Comparison of ENCODE assay signal across 7 mouse cellular contexts in genomic region chr2:91256256-91257125, GRCm38 (mm10). TPM values are rescaled to one million over a fixed set of nuclear protein-coding genes. Genes with fewer than 3 reads are reported as not detected.
A peak's percentile ranks its signal among the peaks of the same experiment; 100 is the strongest.
DNase-seq lines count a peak whose midpoint lies in the region; ATAC-seq and TF ChIP-seq lines count a peak whose summit lies in the region.

No protein-coding gene starts in this region.

- H3K4me3 ChIP-seq in ES-E14 (ENCODE audit: insufficient read depth in 1 of 2, low read depth in 1 of 2, low read length in 2 of 2, poor library complexity in 1 of 2, severe bottlenecking in 1 of 2), result peak overlapping the region; percentile 85 to 95
- H3K4me3 ChIP-seq in forebrain, embryonic 10.5 days, result peak overlapping the region; percentile 73
- H3K4me3 ChIP-seq in heart, embryonic 16.5 days (ENCODE audit: low read length), result peak overlapping the region; percentile 74
- peak overlapping the region; percentile 73 for H3K4me3 ChIP-seq in small intestine, adult 2 months (ENCODE audit: low read depth, low read length)

- H3K9me3 ChIP-seq in ES-E14 (ENCODE audit: control insufficient read depth, insufficient read depth, low read depth, low read length), result no peaks in the 10 kb centered on the region
- H3K9me3 ChIP-seq in forebrain, embryonic 10.5 days, result no peaks in the 10 kb centered on the region
- H3K9me3 ChIP-seq in heart, embryonic 16.5 days (replicated peaks; ENCODE audit: control insufficient read depth, low read length), result no peaks in the 10 kb centered on the region

- peak overlapping the region; percentile 71 for H3K4me2 ChIP-seq in heart, embryonic 16.5 days (ENCODE audit: low read depth, low read length)

- in situ Hi-C loops in ES-E14 (cut with MboI; ENCODE audit: low sequenced_read_pairs in 2 of 2, unreplicated experiment in 2 of 2), result no loop called here

- H3K36me3 ChIP-seq in ES-E14 (ENCODE audit: control insufficient read depth, insufficient read depth, low read length, poor library complexity, severe bottlenecking), result no peaks in the 10 kb centered on the region
- H3K36me3 ChIP-seq in forebrain, embryonic 10.5 days (replicated peaks), result peaks cover 16% of the 10 kb centered on the region
- peaks cover 2% of the 10 kb centered on the region for H3K36me3 ChIP-seq in heart, embryonic 16.5 days (ENCODE audit: control insufficient read depth, insufficient read depth)
- H3K36me3 ChIP-seq in small intestine, adult 2 months (ENCODE audit: control insufficient read depth, insufficient read depth, low read length), result no peaks in the 10 kb centered on the region

- TF ChIP-seq POLR2A in small intestine, adult 2 months (IDR thresholded peaks at IDR 0.05; ENCODE audit: low read depth, low read length), result no peak

- H3K27ac ChIP-seq in ES-E14 (ENCODE audit: insufficient read depth, low read depth, low read length, poor library complexity, severe bottlenecking), result no peak overlapping the region; the same call in 1 of the 2 replicates
- peak overlapping the region; percentile 91 for H3K27ac ChIP-seq in forebrain, embryonic 10.5 days
- H3K27ac ChIP-seq in heart, embryonic 16.5 days (ENCODE audit: low read length), result peak overlapping the region; percentile 84
- H3K27ac ChIP-seq in small intestine, adult 2 months (ENCODE audit: insufficient read depth, low read depth, low read length), result no peak overlapping the region

- H3K27me3 ChIP-seq in forebrain, embryonic 10.5 days (ENCODE audit: poor library complexity, severe bottlenecking), result peaks cover 69% of the 10 kb centered on the region
- H3K27me3 ChIP-seq in heart, embryonic 16.5 days (ENCODE audit: control insufficient read depth, insufficient read depth, low read length), result peaks cover 5% of the 10 kb centered on the region; the same call in 1 of the 2 replicates
- H3K27me3 ChIP-seq in small intestine, adult 2 months (ENCODE audit: control insufficient read depth, insufficient read depth, low read length), result peaks cover 21% of the 10 kb centered on the region

- no peak for TF ChIP-seq CTCF in small intestine, adult 2 months (IDR thresholded peaks at IDR 0.05; ENCODE audit: extremely low read depth, insufficient read length, insufficient replicate concordance, low read depth, low read length)

- DNase-seq in ES-E14 (ENCODE audit: low read depth, low spot score), result no peak
- DNase-seq in adrenal gland, postnatal 36 days, result peak; percentile 85 to 88
- DNase-seq in forebrain, embryonic 10.5 days (ENCODE audit: extremely low spot score, low spot score), result peak; percentile 80
- peak; percentile 82 for DNase-seq in kidney, postnatal 14 days
- DNase-seq in lung, postnatal 4 days, result peak; percentile 73 to 81

- peak; percentile 73 for ATAC-seq in heart, embryonic 16.5 days (replicated peaks; ENCODE audit: extremely low read depth, insufficient read depth, low FRiP score)

- under 1% methylated on average over 52 of the region's 52 CpGs for WGBS in forebrain, embryonic 10.5 days
- under 1% methylated on average over 52 of the region's 52 CpGs for WGBS in heart, embryonic 16.5 days
- under 1% methylated on average over 52 of the region's 52 CpGs for WGBS in small intestine, adult 2 months

- peak overlapping the region; percentile 71 for H3K9ac ChIP-seq in ES-E14 (ENCODE audit: insufficient read depth, low read depth, low read length, poor library complexity, severe bottlenecking)
- peak overlapping the region; percentile 84 for H3K9ac ChIP-seq in heart, embryonic 16.5 days (ENCODE audit: low read length)

- peaks cover 0 to 7% of the 10 kb centered on the region in 2 experiments; a peak in 2 of 4 replicates for H3K4me1 ChIP-seq in ES-E14 (ENCODE audit: control insufficient read depth in 2 of 2, insufficient read depth in 2 of 2, low read length in 2 of 2, poor library complexity in 1 of 2)
- peaks cover 49% of the 10 kb centered on the region for H3K4me1 ChIP-seq in forebrain, embryonic 10.5 days
- H3K4me1 ChIP-seq in heart, embryonic 16.5 days (ENCODE audit: control insufficient read depth, insufficient read depth, low read length), result peaks cover 31% of the 10 kb centered on the region
- peaks cover 9% of the 10 kb centered on the region; the same call in 1 of the 2 replicates for H3K4me1 ChIP-seq in small intestine, adult 2 months (ENCODE audit: control insufficient read depth, insufficient read depth, insufficient read length, low read length)

TF ChIP-seq in ES-E14, 5 proteins besides CTCF, POLR2A, EP300 and RAD21:
- TF ChIP-seq MAFK (IDR thresholded peaks at IDR 0.05; ENCODE audit: insufficient read depth, low read depth, low read length), result no peak
- TF ChIP-seq ZNF384 (IDR thresholded peaks at IDR 0.05; ENCODE audit: low read depth, low read length), result no peak
- no peak for TF ChIP-seq HCFC1 (IDR thresholded peaks at IDR 0.05; ENCODE audit: borderline replicate concordance, insufficient read depth, low read length)
- no peak for TF ChIP-seq ZC3H11A (IDR thresholded peaks at IDR 0.05; ENCODE audit: borderline replicate concordance, low read depth, low read length)
- TF ChIP-seq CHD2 (IDR thresholded peaks at IDR 0.05; ENCODE audit: low read depth, low read length), result no peak

RNA-seq across cellular contexts. Expression of gene Pacsin3, which starts 0.7 kb away (rescaled TPM):
- total RNA-seq in ES-E14 (2012; rRNA removed), result 11.1 and 18.4 TPM in 2 replicates
- 100 to 1,000 TPM in 1 of 2 experiments, 10 to 100 TPM in 1; 52.8 to 124 TPM for total RNA-seq in adrenal gland, postnatal 36 days (2021)
- polyA plus RNA-seq in forebrain, embryonic 10.5 days (2016; fragmentation: Nextera tagmentation; extraction: Ambion mirVana), result 38.7 and 40.1 TPM in 2 replicates
- polyA plus RNA-seq in heart, embryonic 16.5 days (2015; fragmentation: Nextera tagmentation; extraction: Ambion mirVana), result 60.4 and 64.0 TPM in 2 replicates
- 3.4 and 6.6 TPM in 2 replicates for polyA plus RNA-seq in small intestine, adult 2 months (2012; rRNA removed)

RNA-seq across cellular contexts. Expression of gene Arfgap2, which starts 8.3 kb away (rescaled TPM):
- 40.7 and 46.8 TPM in 2 replicates for total RNA-seq in ES-E14 (2012; rRNA removed)
- total RNA-seq in adrenal gland, postnatal 36 days (2021), result 10 to 100 TPM; 88.2 to 94.6 TPM
- 97.5 and 99.0 TPM in 2 replicates for polyA plus RNA-seq in forebrain, embryonic 10.5 days (2016; fragmentation: Nextera tagmentation; extraction: Ambion mirVana)
- polyA plus RNA-seq in heart, embryonic 16.5 days (2015; fragmentation: Nextera tagmentation; extraction: Ambion mirVana), result 64.9 and 68.9 TPM in 2 replicates
- polyA plus RNA-seq in small intestine, adult 2 months (2012; rRNA removed), result 17.6 and 34.6 TPM in 2 replicates

RNA-seq across cellular contexts. Expression of gene Ddb2, which starts 19.7 kb away (rescaled TPM):
- 10.4 and 11.0 TPM in 2 replicates for total RNA-seq in ES-E14 (2012; rRNA removed)
- total RNA-seq in adrenal gland, postnatal 36 days (2021), result 10 to 100 TPM in 1 of 2 experiments, 1 to 10 TPM in 1; 8.8 to 10.5 TPM
- 9.3 and 10.6 TPM in 2 replicates for polyA plus RNA-seq in forebrain, embryonic 10.5 days (2016; fragmentation: Nextera tagmentation; extraction: Ambion mirVana)
- 11.5 and 11.7 TPM in 2 replicates for polyA plus RNA-seq in heart, embryonic 16.5 days (2015; fragmentation: Nextera tagmentation; extraction: Ambion mirVana)
- 2.1 and 3.3 TPM in 2 replicates for polyA plus RNA-seq in small intestine, adult 2 months (2012; rRNA removed)

RNA-seq across cellular contexts. Expression of gene Acp2, which starts 53.8 kb away (rescaled TPM):
- 12.9 and 19.6 TPM in 2 replicates for total RNA-seq in ES-E14 (2012; rRNA removed)
- total RNA-seq in adrenal gland, postnatal 36 days (2021), result 10 to 100 TPM; 47.8 to 47.9 TPM
- polyA plus RNA-seq in forebrain, embryonic 10.5 days (2016; fragmentation: Nextera tagmentation; extraction: Ambion mirVana), result 25.4 and 27.7 TPM in 2 replicates
- 15.0 and 19.2 TPM in 2 replicates for polyA plus RNA-seq in heart, embryonic 16.5 days (2015; fragmentation: Nextera tagmentation; extraction: Ambion mirVana)
- polyA plus RNA-seq in small intestine, adult 2 months (2012; rRNA removed), result 12.5 and 24.7 TPM in 2 replicates

RNA-seq across cellular contexts. Expression of gene Nr1h3, which starts 53.9 kb away (rescaled TPM):
- 0.90 and 1.4 TPM in 2 replicates for total RNA-seq in ES-E14 (2012; rRNA removed)
- total RNA-seq in adrenal gland, postnatal 36 days (2021), result 10 to 100 TPM; 26.2 to 34.3 TPM
- 1.4 and 2.5 TPM in 2 replicates for polyA plus RNA-seq in forebrain, embryonic 10.5 days (2016; fragmentation: Nextera tagmentation; extraction: Ambion mirVana)
- polyA plus RNA-seq in heart, embryonic 16.5 days (2015; fragmentation: Nextera tagmentation; extraction: Ambion mirVana), result 4.4 and 4.8 TPM in 2 replicates
- polyA plus RNA-seq in small intestine, adult 2 months (2012; rRNA removed), result 39.6 and 126 TPM in 2 replicates

Comparison
In these comparisons a context has a peak if more than half of its experiments do, and no peak if none do; other contexts are left out.
1. H3K27ac ChIP-seq: peak in forebrain, embryonic 10.5 days (single experiment) and heart, embryonic 16.5 days (single experiment); none in ES-E14 (single experiment) and small intestine, adult 2 months (single experiment).
2. Peak in every context shown above with its lines, with median percentiles within 50 percentile points of each other: H3K4me3 ChIP-seq.